Mouse (Mus musculus) urinary bladder, postnatal 14 days (tissue): ENCODE measurements around the gene Cd300lb.

Experiments used
- DNase-seq: peaks from one replicate; pipeline ENCODE4 v3.0.0; 2021; ENCODE audit warnings: low spot score

The Cd300lb gene

GRCm38 (mm10) chr11:114883251-114883789 is 50.9 kb downstream of the Cd300lb start:
- no peak for DNase-seq

- no peak for DNase-seq
These were observed 53.6 kb downstream of the Cd300lb start for GRCm38 (mm10) chr11:114880589-114880988.

DNA sequence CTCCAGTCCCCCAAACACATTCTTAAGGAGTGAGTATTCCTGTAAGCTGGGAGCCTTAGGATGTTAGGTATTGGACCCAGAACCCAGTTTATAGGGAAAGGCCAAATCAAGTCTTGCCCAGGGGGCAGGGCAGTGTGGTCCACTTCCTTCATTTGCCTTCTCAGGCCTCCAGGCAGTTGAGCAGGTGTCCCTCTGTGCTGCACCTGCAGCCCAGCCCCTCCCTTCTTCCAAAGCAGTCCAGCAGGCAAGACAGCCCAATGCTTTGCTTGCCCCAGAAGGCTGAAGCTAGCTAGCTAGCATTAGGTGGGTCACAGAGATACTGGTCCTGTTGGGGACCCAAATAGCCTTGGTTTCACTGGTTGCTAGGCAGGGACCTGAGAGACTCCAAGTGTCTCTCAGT is 54.0 kb downstream of the Cd300lb start:
- DNase-seq: no peak

GRCm38 (mm10) chr11:114879666-114880065 is 54.5 kb downstream of the Cd300lb start:
- DNase-seq: no peak

DNA sequence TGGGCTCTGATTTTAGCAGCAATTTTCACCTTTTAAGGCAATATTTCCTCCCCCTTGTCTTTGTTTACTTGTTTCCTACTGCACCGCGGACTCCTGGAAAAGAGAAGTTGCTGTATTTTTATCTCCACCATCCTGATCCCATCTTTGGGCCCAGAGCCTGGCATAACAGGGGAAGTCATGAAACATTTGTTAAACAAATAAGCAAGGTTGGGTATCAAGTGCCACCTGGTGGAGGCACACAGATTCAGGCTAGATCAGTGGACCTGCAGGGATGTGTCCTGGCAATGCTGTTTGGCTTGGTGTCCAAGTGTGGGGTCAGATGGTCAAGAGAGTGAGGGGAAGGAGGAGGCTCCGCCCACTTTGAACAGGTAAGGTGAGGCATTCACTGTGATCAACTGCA is 57.0 kb downstream of the Cd300lb start:
- DNase-seq: peak; percentile 69

GRCm38 (mm10) chr11:114876621-114877020 is 57.6 kb downstream of the Cd300lb start:
- no peak for DNase-seq

GRCm38 (mm10) chr11:114876176-114876575 is 58.0 kb downstream of the Cd300lb start:
- DNase-seq: no peak

DNA sequence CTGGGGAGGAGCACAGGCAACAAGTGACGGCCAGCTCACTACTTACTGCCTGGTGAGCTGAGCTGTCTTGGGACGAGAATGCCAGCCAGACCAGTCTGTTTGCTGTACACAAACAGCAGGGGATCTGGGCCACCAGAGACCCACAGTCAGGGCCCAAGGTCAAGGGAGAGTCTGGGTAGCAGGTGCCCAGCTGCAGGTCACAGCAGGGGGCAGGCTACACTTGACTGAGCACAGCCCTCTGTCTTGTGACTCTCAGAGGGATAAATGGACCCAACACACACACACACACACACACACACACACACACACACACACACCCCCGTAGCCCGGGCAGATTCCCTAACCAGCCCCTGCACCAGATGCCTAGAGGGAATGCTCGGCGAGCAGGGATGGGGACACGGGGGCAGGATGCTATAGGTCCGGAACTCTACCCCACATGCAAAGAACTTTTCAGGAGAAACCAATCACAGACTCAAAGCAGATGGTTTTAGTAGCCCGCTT is 58.8 kb downstream of the Cd300lb start:
- no peak for DNase-seq

- DNase-seq: no peak
These were observed 59.7 kb downstream of the Cd300lb start for GRCm38 (mm10) chr11:114874226-114875145.

DNA sequence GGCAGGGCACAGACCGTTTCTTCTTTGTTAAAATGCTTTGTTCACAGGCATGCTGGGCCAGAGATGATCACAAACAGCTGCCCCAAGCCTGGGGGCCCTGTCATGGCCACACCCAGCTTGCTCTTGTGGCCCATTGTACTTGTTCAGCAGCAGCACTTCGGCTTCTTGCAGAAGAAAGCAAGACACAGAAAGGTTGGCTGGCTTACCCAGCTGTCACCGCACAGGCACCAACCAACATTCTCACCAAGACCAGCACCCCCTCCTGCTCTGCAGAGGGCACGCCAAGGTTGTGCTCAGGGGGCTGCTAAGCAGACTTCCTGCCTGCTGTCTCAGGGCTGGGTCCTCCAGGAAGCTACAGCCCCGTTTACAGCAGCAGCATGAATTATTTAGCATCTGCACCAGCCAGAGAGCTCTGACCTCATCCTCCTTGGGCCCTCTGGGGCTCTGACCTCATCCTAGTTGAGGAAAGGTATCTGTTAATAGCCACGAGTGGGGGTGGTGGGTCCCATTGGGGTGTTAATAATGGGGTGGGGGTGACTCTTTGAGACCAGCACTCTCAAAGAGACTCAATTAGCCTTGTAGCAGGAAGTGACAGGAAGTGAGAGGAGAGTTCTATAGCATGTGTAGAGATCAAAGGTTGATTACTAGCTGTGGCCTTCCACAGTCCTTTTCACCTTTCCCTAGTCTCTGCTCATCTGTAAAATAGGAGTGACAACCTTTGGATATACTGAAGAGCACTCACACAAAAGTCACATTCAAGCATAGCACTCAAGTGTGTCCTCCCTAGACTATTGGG is 61.0 kb downstream of the Cd300lb start:
- DNase-seq: no peak
